Mouse (Mus musculus) limb, embryonic 14.5 days (tissue): ENCODE data around the gene Gfod2. TPM values are rescaled to one million over a fixed set of nuclear protein-coding genes. Genes with fewer than 3 reads are reported as not detected.

Experiments
- ATAC-seq: fragments of 200-750 bp; cut with Nextera tagmentation; 2 replicates; pipeline ENCODE4 v1.8.0; 2017; ENCODE audit warnings: low read depth, moderate number of reproducible peaks, moderate TSS enrichment; ENCODE audit not compliant: low FRiP score
- DNase-seq: peaks from one replicate; pipeline ENCODE4 v3.0.0-alpha.2; 2015; ENCODE audit warnings: low spot score
- H3K27ac ChIP-seq: fragments of 300-500 bp; sonication (generic); replicated peaks from 2 replicates; pipeline ENCODE4 v1.5.1; 2014; ENCODE audit warnings: low read depth, mild to moderate bottlenecking, low read length, moderate library complexity, mixed read lengths
- H3K27me3 ChIP-seq: fragments of 300-500 bp; sonication (generic); 2 replicates; pipeline ENCODE4 v1.6.1; 2014; ENCODE audit warnings: low read length, mixed read lengths; ENCODE audit not compliant: control insufficient read depth, insufficient read depth
- H3K36me3 ChIP-seq: fragments of 300-500 bp; sonication (generic); 2 replicates; pipeline ENCODE4 v1.6.1; 2014; ENCODE audit warnings: mild to moderate bottlenecking, low read length, moderate library complexity, mixed read lengths; ENCODE audit not compliant: control insufficient read depth, insufficient read depth
- H3K4me1 ChIP-seq: fragments of 300-500 bp; sonication (generic); 2 replicates; pipeline ENCODE4 v1.6.1; 2014; ENCODE audit warnings: antibody characterized with exemption, low read length, mixed read lengths; ENCODE audit not compliant: control insufficient read depth, insufficient read depth
- H3K4me2 ChIP-seq: fragments of 300-500 bp; sonication (generic); replicated peaks from 2 replicates; pipeline ENCODE4 v1.6.1; 2014; ENCODE audit warnings: low read depth, mild to moderate bottlenecking, low read length, moderate library complexity; ENCODE audit not compliant: severe bottlenecking
- H3K4me3 ChIP-seq: fragments of 300-500 bp; sonication (generic); replicated peaks from 2 replicates; pipeline ENCODE4 v1.5.1; 2014; ENCODE audit warnings: low read length
- H3K9ac ChIP-seq: fragments of 300-500 bp; sonication (generic); 2 replicates; pipeline ENCODE4 v1.6.1; 2014; ENCODE audit warnings: mild to moderate bottlenecking, low read depth, low read length, moderate library complexity; ENCODE audit not compliant: severe bottlenecking
- H3K9me3 ChIP-seq: fragments of 300-500 bp; sonication (generic); 2 replicates; pipeline ENCODE4 v1.6.1; 2016; ENCODE audit warnings: low read length; ENCODE audit not compliant: control insufficient read depth
- POLR2A ChIP-seq: fragments of 200-500 bp; IDR thresholded peaks from 2 replicates; pipeline ENCODE4 v1.8.0; 2012; ENCODE audit warnings: inconsistent platforms, mild to moderate bottlenecking, moderate library complexity, borderline replicate concordance; ENCODE audit not compliant: insufficient read depth, insufficient read length; ENCODE audit errors: extremely low read depth
- WGBS: fragments of 180-500 bp; shearing (Covaris S2); extraction: QIAGEN DNeasy Blood & Tissue Kit; methylation state at CpG from one replicate; pipeline ENCODE4 v1.1.7; 2014; 5-methylcytosine and 5-hydroxymethylcytosine counted together
- polyA plus RNA-seq, 2 experiments: library from polyadenylated mRNA; depleted of rRNA in 1 of 2; stranded (reverse) in 1 of 2; unstranded in 1 of 2; fragments of >200 nt; fragmentation: Nextera tagmentation in 1 of 2; extraction: Ambion mirVana in 1 of 2; gene quantifications; 2 replicates each; pipeline versions ENCODE4 v1.2.1 to v1.2.3; 2012 to 2014

The Gfod2 gene
- polyA plus RNA-seq, 2 experiments = 11.7 to 13.6 TPM

GRCm38 (mm10) chr8:105774498-105774897 is 16.0 kb upstream of the Gfod2 start:
- H3K4me2 ChIP-seq = no peak overlapping the region
- H3K4me3 ChIP-seq = no peak overlapping the region
- H3K27ac ChIP-seq = no peak overlapping the region
- no peak for DNase-seq
- ATAC-seq = no peak
- H3K4me1 ChIP-seq = no peaks in the 10 kb centered on the region
- TF ChIP-seq POLR2A = no peak
- peaks cover 94% of the 10 kb centered on the region for H3K36me3 ChIP-seq
- H3K9ac ChIP-seq = no peak overlapping the region
- WGBS = 97% methylated on average over 5 of the region's 5 CpGs
- no peaks in the 10 kb centered on the region for H3K27me3 ChIP-seq
- H3K9me3 ChIP-seq = no peaks in the 10 kb centered on the region

- ATAC-seq (no peak), DNase-seq (no peak)
- no peak overlapping the region for H3K9ac ChIP-seq
- no peaks in the 10 kb centered on the region for H3K9me3 ChIP-seq
- no peak for TF ChIP-seq POLR2A
- H3K4me2 ChIP-seq = no peak overlapping the region
- H3K27ac ChIP-seq = no peak overlapping the region
- WGBS = 100% methylated on average over 1 of the region's 1 CpGs
- H3K4me1 ChIP-seq = no peaks in the 10 kb centered on the region
- no peak overlapping the region for H3K4me3 ChIP-seq
- no peaks in the 10 kb centered on the region for H3K27me3 ChIP-seq
- H3K36me3 ChIP-seq = peaks cover 94% of the 10 kb centered on the region
These were observed 15.0 kb upstream of the Gfod2 start for GRCm38 (mm10) chr8:105773441-105773861.

- Histone ChIP-seq H3K4me2 (no peak overlapping the region), H3K9ac (no peak overlapping the region), H3K4me1 (no peaks in the 10 kb centered on the region), H3K4me3 (no peak overlapping the region), H3K36me3 (peaks cover 86% of the 10 kb centered on the region), H3K27me3 (no peaks in the 10 kb centered on the region), H3K9me3 (no peaks in the 10 kb centered on the region), H3K27ac (no peak overlapping the region)
- TF ChIP-seq POLR2A = no peak
- DNase-seq = no peak
- 91% methylated on average over 12 of the region's 12 CpGs for WGBS
- no peak for ATAC-seq
These were observed 13.1 kb upstream of the Gfod2 start for GRCm38 (mm10) chr8:105771398-105772175.

GRCm38 (mm10) chr8:105770609-105771008 is 12.1 kb upstream of the Gfod2 start:
- H3K4me1 ChIP-seq = no peaks in the 10 kb centered on the region
- H3K27ac ChIP-seq = no peak overlapping the region
- no peak overlapping the region for H3K4me2 ChIP-seq
- H3K36me3 ChIP-seq = peaks cover 77% of the 10 kb centered on the region
- no peak for TF ChIP-seq POLR2A
- DNase-seq (no peak), ATAC-seq (no peak)
- no peaks in the 10 kb centered on the region for H3K9me3 ChIP-seq
- no peak overlapping the region for H3K4me3 ChIP-seq
- H3K27me3 ChIP-seq = no peaks in the 10 kb centered on the region
- H3K9ac ChIP-seq = no peak overlapping the region
- WGBS = 57% methylated on average over 1 of the region's 1 CpGs

- 88% methylated on average over 5 of the region's 5 CpGs for WGBS
- Histone ChIP-seq H3K36me3 (peaks cover 58% of the 10 kb centered on the region), H3K9me3 (no peaks in the 10 kb centered on the region)
These were observed 10.2 kb upstream of the Gfod2 start for GRCm38 (mm10) chr8:105768485-105769257.

More at GRCm38 (mm10) chr8:105768485-105769257, 10.2 kb upstream of the Gfod2 start:
- DNase-seq (no peak), ATAC-seq (no peak)
- Histone ChIP-seq H3K27ac (no peak overlapping the region), H3K4me3 (no peak overlapping the region), H3K4me2 (no peak overlapping the region), H3K27me3 (no peaks in the 10 kb centered on the region), H3K9ac (no peak overlapping the region), H3K4me1 (no peaks in the 10 kb centered on the region)
- no peak for TF ChIP-seq POLR2A
